10 mouse cellular contexts compared by ENCODE assay signal in the genomic region with DNA sequence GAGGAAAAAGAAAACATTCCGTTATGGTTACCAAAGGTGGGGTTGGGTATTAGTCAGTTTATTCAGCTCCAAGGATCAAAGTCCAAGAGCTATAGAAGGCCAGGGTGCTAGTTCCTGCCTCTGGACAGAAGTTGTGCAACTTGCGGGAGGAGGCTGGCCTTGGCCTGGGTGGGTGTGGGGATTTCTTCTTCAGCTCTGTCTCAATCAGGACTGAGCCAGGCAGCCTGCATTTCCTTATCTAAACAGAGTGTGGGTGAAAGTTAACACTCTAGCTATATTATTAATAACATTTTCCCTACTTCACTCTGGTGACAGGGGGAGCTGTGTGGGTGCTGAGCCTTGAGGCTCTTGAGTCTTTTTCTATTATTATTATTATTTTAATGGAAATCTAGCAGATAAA. TPM values are rescaled to one million over a fixed set of nuclear protein-coding genes. Genes with fewer than 3 reads are reported as not detected.
DNase-seq lines count a peak whose midpoint lies in the region; ATAC-seq and TF ChIP-seq lines count a peak whose summit lies in the region.
"Had no signal": no experiment of that assay in that cellular context is flagged by ENCODE, and none has a peak within 500 bp of the region (broad histone marks: within the 10 kb centered on the region; RNA-seq: fewer than 3 reads in every experiment).

No protein-coding gene starts in this region.

- peak; percentile 49; the same call in 1 of the 2 replicates for ATAC-seq in heart, postnatal 0 days (ENCODE audit: insufficient read depth, low read depth)
- peak; percentile 90 for ATAC-seq in megakaryocyte, adult 5-6 weeks (ENCODE audit: poor library complexity, severe bottlenecking)
- no peak for ATAC-seq in hindbrain, embryonic 11.5 days (ENCODE audit: low FRiP score)

- no peaks in the 10 kb centered on the region for H3K4me1 ChIP-seq in heart, postnatal 0 days (ENCODE audit: control insufficient read depth, insufficient read depth)
- 0 out of 2 replicates have a peak, but pooled peaks cover 3% of the 10 kb centered on the region for H3K4me1 ChIP-seq in heart, embryonic 10.5 days
- H3K4me1 ChIP-seq in hindbrain, embryonic 11.5 days (replicated peaks; ENCODE audit: control insufficient read depth, insufficient read depth, low read length): no peaks in the 10 kb centered on the region
- H3K4me1 ChIP-seq: limb, embryonic 15.5 days had no signal

- no peak overlapping the region for H3K9ac ChIP-seq in heart, postnatal 0 days (replicated peaks; ENCODE audit: low read depth, low read length)
- no peak overlapping the region for H3K9ac ChIP-seq in hindbrain, embryonic 11.5 days (ENCODE audit: low read depth, low read length)
- H3K9ac ChIP-seq: limb, embryonic 15.5 days had no signal

- no peaks in the 10 kb centered on the region for H3K36me3 ChIP-seq in heart, postnatal 0 days (replicated peaks; ENCODE audit: control insufficient read depth, insufficient read depth, low read length)
- H3K36me3 ChIP-seq in heart, embryonic 10.5 days: no peaks in the 10 kb centered on the region
- H3K36me3 ChIP-seq in hindbrain, embryonic 11.5 days (ENCODE audit: control insufficient read depth, insufficient read depth, low read length): no peaks in the 10 kb centered on the region
- H3K36me3 ChIP-seq: limb, embryonic 15.5 days had no signal

- no peak overlapping the region for H3K27ac ChIP-seq in heart, postnatal 0 days (ENCODE audit: low read depth)
- H3K27ac ChIP-seq in heart, embryonic 10.5 days: no peak overlapping the region
- H3K27ac ChIP-seq in hindbrain, embryonic 11.5 days (ENCODE audit: low read depth, low read length): no peak overlapping the region
- H3K27ac ChIP-seq: limb, embryonic 15.5 days had no signal

- 52% methylated on average over 2 of the region's 2 CpGs for WGBS in heart, postnatal 0 days
- WGBS in heart, embryonic 10.5 days: 55% methylated on average over 2 of the region's 2 CpGs
- WGBS in hindbrain, embryonic 11.5 days: 70% methylated on average over 2 of the region's 2 CpGs

- H3K27me3 ChIP-seq in heart, postnatal 0 days (ENCODE audit: control insufficient read depth, insufficient read depth, low read length): no peaks in the 10 kb centered on the region
- no peaks in the 10 kb centered on the region for H3K27me3 ChIP-seq in heart, embryonic 10.5 days (ENCODE audit: insufficient read depth, poor library complexity, severe bottlenecking)
- H3K27me3 ChIP-seq in hindbrain, embryonic 11.5 days (ENCODE audit: control insufficient read depth, insufficient read depth, low read length): no peaks in the 10 kb centered on the region
- H3K27me3 ChIP-seq: limb, embryonic 15.5 days had no signal

- H3K4me2 ChIP-seq in heart, postnatal 0 days (ENCODE audit: low read depth, low read length): no peak overlapping the region
- H3K4me2 ChIP-seq in hindbrain, embryonic 11.5 days (replicated peaks; ENCODE audit: low read depth, low read length): no peak overlapping the region
- H3K4me2 ChIP-seq: limb, embryonic 15.5 days had no signal

- no peak for TF ChIP-seq EP300 in heart, postnatal 0 days (IDR thresholded peaks at IDR 0.05; ENCODE audit: low read depth)

- TF ChIP-seq CTCF in heart, postnatal 0 days (IDR thresholded peaks at IDR 0.05; ENCODE audit: low read depth): no peak

- no peaks in the 10 kb centered on the region for H3K9me3 ChIP-seq in heart, postnatal 0 days (replicated peaks; ENCODE audit: control insufficient read depth, low read length)
- no peaks in the 10 kb centered on the region for H3K9me3 ChIP-seq in heart, embryonic 10.5 days
- no peaks in the 10 kb centered on the region for H3K9me3 ChIP-seq in hindbrain, embryonic 11.5 days (ENCODE audit: control insufficient read depth, low read length)
- H3K9me3 ChIP-seq: limb, embryonic 15.5 days had no signal

- intact Hi-C loops in left cerebral cortex, postnatal 25 days (cut with DNase I): no loop called here

- H3K4me3 ChIP-seq in heart, postnatal 0 days (ENCODE audit: low read depth, low read length): no peak overlapping the region
- no peak overlapping the region for H3K4me3 ChIP-seq in heart, embryonic 10.5 days
- H3K4me3 ChIP-seq in hindbrain, embryonic 11.5 days (ENCODE audit: low read depth, low read length): no peak overlapping the region
- H3K4me3 ChIP-seq: limb, embryonic 15.5 days had no signal

- DNase-seq in heart, postnatal 0 days (ENCODE audit: low spot score): peak; percentile 36
- DNase-seq in heart, embryonic 10.5 days (ENCODE audit: low spot score): no peak
- peak; percentile 86 for DNase-seq in adrenal gland, postnatal 14 days
- DNase-seq in kidney, postnatal 4 days: peak; percentile 24 to 60
- DNase-seq in left cerebral cortex, postnatal 25 days (ENCODE audit: low spot score in 2 of 2): no peak
- DNase-seq in hindbrain, embryonic 11.5 days (ENCODE audit: low spot score): no peak
- no peak for DNase-seq in left cerebral cortex, adult 11 months (ENCODE audit: low spot score)
- DNase-seq: gastrocnemius, postnatal 36 days had no signal

RNA-seq across cellular contexts. Expression of a gene that starts 12.6 kb away (rescaled TPM):
- 317 and 334 TPM in 2 replicates for total RNA-seq in heart, postnatal 0 days (2014; rRNA removed; ENCODE audit: low replicate concordance)
- polyA plus RNA-seq in heart, postnatal 0 days (2015; fragmentation: Nextera tagmentation; extraction: Ambion mirVana): 1,000 and 1,028 TPM in 2 replicates
- 1,191 and 1,224 TPM in 2 replicates for polyA plus RNA-seq in heart, embryonic 10.5 days (2016; fragmentation: Nextera tagmentation; extraction: Ambion mirVana)
- 546 and 672 TPM in 2 replicates for total RNA-seq in adrenal gland, postnatal 14 days (2021)
- 556 and 644 TPM in 2 replicates for total RNA-seq in megakaryocyte, adult 5-6 weeks (2015)
- 344 and 395 TPM in 2 replicates for total RNA-seq in megakaryocyte, adult 5-6 weeks (2017)
- 100 to 1,000 TPM; 158 to 160 TPM for total RNA-seq in left cerebral cortex, postnatal 25 days (2021)
- polyA plus RNA-seq in hindbrain, embryonic 11.5 days (2014; fragmentation: Nextera tagmentation; extraction: Ambion mirVana): 985 and 989 TPM in 2 replicates

RNA-seq across cellular contexts. Expression of a gene that starts 21.3 kb away (rescaled TPM):
- total RNA-seq in heart, postnatal 0 days (2014; rRNA removed; ENCODE audit: low replicate concordance): 465 and 479 TPM in 2 replicates
- polyA plus RNA-seq in heart, postnatal 0 days (2015; fragmentation: Nextera tagmentation; extraction: Ambion mirVana): 533 and 534 TPM in 2 replicates
- polyA plus RNA-seq in heart, embryonic 10.5 days (2016; fragmentation: Nextera tagmentation; extraction: Ambion mirVana): 664 and 694 TPM in 2 replicates
- total RNA-seq in adrenal gland, postnatal 14 days (2021): 639 and 649 TPM in 2 replicates
- 465 and 471 TPM in 2 replicates for total RNA-seq in megakaryocyte, adult 5-6 weeks (2015)
- total RNA-seq in megakaryocyte, adult 5-6 weeks (2017): 733 and 897 TPM in 2 replicates
- total RNA-seq in left cerebral cortex, postnatal 25 days (2021): 100 to 1,000 TPM; 396 to 420 TPM
- 600 and 609 TPM in 2 replicates for polyA plus RNA-seq in hindbrain, embryonic 11.5 days (2014; fragmentation: Nextera tagmentation; extraction: Ambion mirVana)

RNA-seq across cellular contexts. Expression of a gene that starts 35.4 kb away (rescaled TPM):
- total RNA-seq in heart, postnatal 0 days (2014; rRNA removed; ENCODE audit: low replicate concordance): 41.1 and 51.3 TPM in 2 replicates
- polyA plus RNA-seq in heart, postnatal 0 days (2015; fragmentation: Nextera tagmentation; extraction: Ambion mirVana): 36.5 and 38.4 TPM in 2 replicates
- 33.6 and 37.0 TPM in 2 replicates for polyA plus RNA-seq in heart, embryonic 10.5 days (2016; fragmentation: Nextera tagmentation; extraction: Ambion mirVana)
- total RNA-seq in adrenal gland, postnatal 14 days (2021): 39.5 and 41.9 TPM in 2 replicates
- total RNA-seq in megakaryocyte, adult 5-6 weeks (2015): 8.1 and 10.9 TPM in 2 replicates
- 5.2 and 6.4 TPM in 2 replicates for total RNA-seq in megakaryocyte, adult 5-6 weeks (2017)
- total RNA-seq in left cerebral cortex, postnatal 25 days (2021): 10 to 100 TPM; 16.2 to 17.1 TPM
- polyA plus RNA-seq in hindbrain, embryonic 11.5 days (2014; fragmentation: Nextera tagmentation; extraction: Ambion mirVana): 23.3 and 30.9 TPM in 2 replicates

RNA-seq across cellular contexts. Expression of a gene that starts 35.5 kb away (rescaled TPM):
- 6.3 and 6.8 TPM in 2 replicates for total RNA-seq in heart, postnatal 0 days (2014; rRNA removed; ENCODE audit: low replicate concordance)
- polyA plus RNA-seq in heart, postnatal 0 days (2015; fragmentation: Nextera tagmentation; extraction: Ambion mirVana): 6.0 and 8.7 TPM in 2 replicates
- polyA plus RNA-seq in heart, embryonic 10.5 days (2016; fragmentation: Nextera tagmentation; extraction: Ambion mirVana): 21.2 and 23.2 TPM in 2 replicates
- total RNA-seq in adrenal gland, postnatal 14 days (2021): 18.8 and 19.6 TPM in 2 replicates
- 34.7 and 36.2 TPM in 2 replicates for total RNA-seq in megakaryocyte, adult 5-6 weeks (2015)
- 19.2 and 23.4 TPM in 2 replicates for total RNA-seq in megakaryocyte, adult 5-6 weeks (2017)
- 1 to 10 TPM; 4.0 to 6.5 TPM for total RNA-seq in left cerebral cortex, postnatal 25 days (2021)
- polyA plus RNA-seq in hindbrain, embryonic 11.5 days (2014; fragmentation: Nextera tagmentation; extraction: Ambion mirVana): 28.5 and 34.1 TPM in 2 replicates

RNA-seq across cellular contexts. Expression of a gene that starts 45.0 kb away (rescaled TPM):
- 28.1 and 29.9 TPM in 2 replicates for total RNA-seq in heart, postnatal 0 days (2014; rRNA removed; ENCODE audit: low replicate concordance)
- 32.1 and 32.2 TPM in 2 replicates for polyA plus RNA-seq in heart, postnatal 0 days (2015; fragmentation: Nextera tagmentation; extraction: Ambion mirVana)
- polyA plus RNA-seq in heart, embryonic 10.5 days (2016; fragmentation: Nextera tagmentation; extraction: Ambion mirVana): 130 and 174 TPM in 2 replicates
- 51.1 and 51.6 TPM in 2 replicates for total RNA-seq in adrenal gland, postnatal 14 days (2021)
- 95.7 and 101 TPM in 2 replicates for total RNA-seq in megakaryocyte, adult 5-6 weeks (2015)
- total RNA-seq in megakaryocyte, adult 5-6 weeks (2017): 225 and 236 TPM in 2 replicates
- 10 to 100 TPM; 32.3 to 36.8 TPM for total RNA-seq in left cerebral cortex, postnatal 25 days (2021)
- polyA plus RNA-seq in hindbrain, embryonic 11.5 days (2014; fragmentation: Nextera tagmentation; extraction: Ambion mirVana): 270 and 283 TPM in 2 replicates

Comparison
In these comparisons a context has a peak if more than half of its experiments do, and no peak if none do; other contexts are left out.
1. DNase-seq: peak in heart, postnatal 0 days (single experiment), adrenal gland, postnatal 14 days (single experiment) and kidney, postnatal 4 days (2 of 2); none in heart, embryonic 10.5 days (single experiment), left cerebral cortex, postnatal 25 days (0 of 2), hindbrain, embryonic 11.5 days (single experiment) and left cerebral cortex, adult 11 months (single experiment).